Mouse (Mus musculus) layer of hippocampus, adult 9-11 months (tissue): Measurements from ENCODE around the gene Clasp1.
A peak's percentile ranks its signal among the peaks of the same experiment; 100 is the strongest.
"Not testable (repeated sequence)": the region's sequence is repeated elsewhere in the genome, so short reads cannot be mapped to it uniquely, and the experiment has no call there.

Experiments
- DNase-seq: peaks from one replicate; pipeline ENCODE4 v3.0.0; 2022

The Clasp1 gene

GRCm38 (mm10) chr1:118597475-118598213, 208.8 kb downstream of the Clasp1 start:
- no peak for DNase-seq

GRCm38 (mm10) chr1:118598339-118598738, 209.5 kb downstream of the Clasp1 start:
- DNase-seq, result no peak

GRCm38 (mm10) chr1:118613631-118614183, 224.8 kb downstream of the Clasp1 start:
- DNase-seq, result no peak

GRCm38 (mm10) chr1:118621055-118621454, 232.2 kb downstream of the Clasp1 start:
- not testable (repeated sequence) for DNase-seq

- no peak for DNase-seq
These were observed 234.0 kb downstream of the Clasp1 start for GRCm38 (mm10) chr1:118622857-118623256.

GRCm38 (mm10) chr1:118625461-118625860, 236.6 kb downstream of the Clasp1 start:
- DNase-seq, result no peak

- no peak for DNase-seq
These were observed 237.1 kb downstream of the Clasp1 start for GRCm38 (mm10) chr1:118625921-118626320.

GRCm38 (mm10) chr1:118626452-118626851, 237.6 kb downstream of the Clasp1 start:
- DNase-seq, result no peak

GRCm38 (mm10) chr1:118627781-118628464, 239.1 kb downstream of the Clasp1 start, which contains the start of gene Tfcp2l1:
Tfcp2l1 (plus strand) TSS chr1:118627945.
- DNase-seq, result peak; percentile 34

GRCm38 (mm10) chr1:118633415-118633980, 244.6 kb downstream of the Clasp1 start:
- DNase-seq, result no peak

GRCm38 (mm10) chr1:118642296-118642999, 253.6 kb downstream of the Clasp1 start:
- no peak for DNase-seq

- DNase-seq, result no peak
These were observed 254.5 kb downstream of the Clasp1 start for GRCm38 (mm10) chr1:118643138-118643979.

- DNase-seq, result no peak
These were observed 256.8 kb downstream of the Clasp1 start for GRCm38 (mm10) chr1:118645701-118646100.

- DNase-seq, result no peak
These were observed 259.2 kb downstream of the Clasp1 start for GRCm38 (mm10) chr1:118648015-118648414.

GRCm38 (mm10) chr1:118649933-118650770, 261.3 kb downstream of the Clasp1 start:
- DNase-seq, result peak; percentile 3

- no peak for DNase-seq
These were observed 261.9 kb downstream of the Clasp1 start for GRCm38 (mm10) chr1:118650771-118651080.

GRCm38 (mm10) chr1:118658716-118659115, 269.9 kb downstream of the Clasp1 start:
- no peak for DNase-seq

- no peak for DNase-seq
These were observed 272.1 kb downstream of the Clasp1 start for GRCm38 (mm10) chr1:118660880-118661465.
